Mouse (Mus musculus) retina, postnatal 1 day (tissue): ENCODE measurements at regions not wholly inside any gene's neighbourhood (a gene's known extent, or its start where the extent isn't known, plus 50 kb on each side); places are given as distances from the start of the nearest gene placed in this dataset.
A peak's percentile ranks its signal among the peaks of the same experiment; 100 is the strongest.
"Not testable (repeated sequence)": the region's sequence is repeated elsewhere in the genome, so short reads cannot be mapped to it uniquely, and the experiment has no call there.

Experiments
- DNase-seq: peaks from one replicate; pipeline ENCODE4 v3.0.0-alpha.2; 2012

DNA sequence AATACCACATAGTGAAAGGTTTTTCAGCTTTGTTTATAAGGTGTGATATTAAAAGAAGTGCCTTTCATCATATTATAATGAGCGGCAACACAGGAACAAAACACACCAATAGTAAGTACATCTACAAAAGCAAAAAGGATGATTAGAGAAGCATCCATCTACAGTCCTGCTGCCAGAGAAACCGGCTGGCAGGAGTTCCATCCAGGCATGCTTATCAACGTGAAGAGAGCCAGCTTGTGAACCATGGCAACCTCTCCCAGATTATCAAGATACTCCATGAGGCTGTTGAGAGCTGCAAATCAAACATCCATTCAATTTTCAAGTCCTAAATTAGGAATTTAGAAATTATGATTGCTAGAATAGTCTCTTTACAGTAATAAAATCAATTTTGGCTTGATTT lies 590.1 kb downstream of the Kctd12 start:
- DNase-seq, result no peak

DNA sequence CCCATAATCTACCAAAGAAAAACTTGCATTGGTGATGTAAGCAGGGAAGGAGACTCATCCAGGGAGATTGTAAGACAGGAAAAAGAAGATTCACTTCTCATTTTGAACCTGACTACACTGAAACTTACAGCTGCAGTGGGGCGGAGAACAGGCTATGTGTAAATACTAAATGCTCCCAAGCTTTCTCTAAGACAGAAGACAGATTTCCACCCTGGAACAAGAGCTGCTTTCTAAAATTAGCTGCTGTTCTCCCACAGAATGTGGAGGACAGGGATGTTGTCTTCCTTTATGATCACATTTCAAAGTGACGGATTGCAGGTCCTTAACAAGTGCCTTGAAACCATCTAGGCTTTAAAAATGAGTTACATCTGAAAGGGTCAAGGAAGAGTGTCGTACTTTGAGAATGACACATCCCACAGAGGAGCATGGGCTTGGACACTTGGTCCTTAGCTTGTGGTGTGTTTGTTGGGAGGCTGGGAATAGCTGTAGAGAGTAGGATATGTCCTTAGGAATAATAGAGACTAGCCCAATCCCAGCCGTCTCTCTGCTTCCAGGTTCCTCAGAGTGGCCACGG lies 609.4 kb downstream of the Kctd12 start:
- DNase-seq, result no peak

DNA sequence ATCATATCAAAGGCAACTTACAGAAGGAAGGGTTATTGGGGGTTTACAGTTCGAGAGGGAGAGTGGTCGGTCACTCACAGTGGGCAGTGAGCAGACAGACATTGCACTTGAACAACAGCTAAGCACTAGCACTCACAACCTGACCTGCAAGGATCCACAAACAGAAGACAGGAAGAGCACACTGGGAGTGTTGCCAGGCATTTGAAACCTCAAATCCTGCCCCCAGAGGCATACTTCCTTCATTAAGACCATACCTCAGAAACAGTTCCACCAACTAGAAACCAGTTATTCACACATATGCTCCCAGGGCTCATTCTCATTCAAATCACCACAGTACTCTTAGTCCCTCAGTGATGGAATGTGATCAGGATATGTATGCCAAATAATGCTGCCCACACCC lies 620.8 kb downstream of the Kctd12 start:
- no peak for DNase-seq

DNA sequence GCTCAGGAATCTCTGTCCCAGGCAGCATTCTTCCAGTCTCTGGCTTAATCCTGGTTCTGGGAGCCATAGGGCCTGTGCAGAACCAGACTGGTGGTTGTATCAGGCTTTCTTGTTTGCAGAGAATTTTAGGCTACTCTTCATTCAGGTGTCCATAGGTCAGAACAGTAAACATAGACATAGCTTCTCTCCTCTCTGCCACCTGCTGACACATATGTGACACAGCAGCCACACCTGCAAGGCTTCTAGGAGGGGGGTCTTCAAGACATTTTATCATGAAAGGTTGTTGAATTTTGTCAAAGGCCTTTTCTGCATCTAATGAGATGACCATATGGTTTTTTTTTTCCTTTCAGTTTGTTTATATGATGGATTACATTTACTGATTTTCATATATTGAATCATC lies 599.7 kb downstream of the Lmo7 start:
- DNase-seq, result no peak

DNA sequence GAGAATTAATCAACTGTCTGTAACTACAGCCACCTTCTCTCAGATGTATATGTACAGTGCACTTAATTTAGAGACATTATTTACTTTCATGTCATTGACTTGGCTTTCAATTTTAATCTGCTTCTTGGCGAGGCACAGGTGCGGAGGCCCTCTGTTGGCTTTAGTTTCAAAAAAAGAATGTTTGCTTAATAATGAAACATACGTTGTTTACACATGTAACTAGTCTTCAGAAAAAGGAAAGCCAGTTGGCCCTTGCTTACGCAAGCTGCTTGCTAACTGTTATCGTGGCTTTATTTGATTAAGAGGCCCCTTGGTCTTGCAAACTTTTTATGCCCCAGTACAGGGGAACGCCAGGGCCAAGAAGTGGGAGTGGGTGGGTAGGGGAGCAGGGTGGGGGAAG lies 576.6 kb downstream of the Lmo7 start:
- DNase-seq, result no peak

DNA sequence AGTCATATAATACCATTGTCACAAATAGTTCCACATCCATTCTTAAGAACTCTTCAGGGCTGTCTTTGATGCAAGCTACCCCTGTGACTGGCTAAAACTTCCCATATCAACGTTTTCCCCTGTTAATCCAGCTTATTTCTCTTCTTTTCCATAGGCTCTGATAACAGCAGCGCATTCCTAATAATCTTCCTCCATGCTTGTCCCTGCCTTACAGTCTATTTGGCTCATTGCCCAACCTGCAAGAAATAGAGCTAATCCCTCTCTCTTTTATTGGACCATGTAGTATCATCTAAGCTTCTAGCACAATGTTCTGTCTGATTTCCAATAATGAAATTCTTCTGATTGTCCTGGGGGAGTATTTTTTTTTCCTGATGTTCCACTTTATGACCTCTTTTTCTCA lies 573.1 kb downstream of the Lmo7 start:
- DNase-seq, result no peak

DNA sequence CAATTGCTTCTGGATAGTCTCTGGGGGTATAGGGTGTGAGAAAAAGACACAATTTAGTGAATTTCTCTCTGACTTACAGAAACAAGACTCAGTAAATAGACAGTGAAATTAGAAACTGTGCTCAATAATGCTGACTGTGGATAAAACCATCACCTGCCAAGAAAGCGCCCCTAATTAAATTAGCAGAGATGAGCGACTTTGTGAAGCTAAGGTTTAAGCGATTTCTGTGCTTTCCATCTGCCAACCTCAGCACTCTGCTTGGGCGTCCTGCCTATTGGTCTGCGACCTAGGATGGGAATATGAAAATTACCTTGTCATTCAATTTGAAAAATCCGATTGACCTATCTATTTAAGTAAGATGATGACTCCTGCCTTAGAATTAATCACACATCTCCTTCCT lies 570.5 kb downstream of the Lmo7 start:
- no peak for DNase-seq

DNA sequence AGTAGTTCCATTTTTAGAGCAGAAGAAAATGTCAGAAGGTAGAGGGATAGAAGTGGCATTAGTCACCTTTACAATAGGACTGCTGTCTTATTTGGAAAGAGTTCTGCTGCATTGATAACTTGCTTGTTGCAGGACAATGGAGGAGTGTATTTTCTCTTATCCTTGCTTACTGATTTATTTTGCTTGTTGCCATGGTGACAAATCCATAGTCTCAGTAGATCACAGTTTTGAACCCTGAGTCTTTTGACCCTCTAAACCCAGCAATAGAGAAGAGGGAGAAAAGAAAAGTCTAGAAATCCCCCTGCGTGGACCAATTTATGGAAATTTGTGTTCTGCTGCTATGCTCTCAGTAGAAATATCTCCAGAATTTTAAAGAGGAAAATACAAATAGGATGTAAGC lies 561.6 kb downstream of the Lmo7 start:
- DNase-seq, result no peak

DNA sequence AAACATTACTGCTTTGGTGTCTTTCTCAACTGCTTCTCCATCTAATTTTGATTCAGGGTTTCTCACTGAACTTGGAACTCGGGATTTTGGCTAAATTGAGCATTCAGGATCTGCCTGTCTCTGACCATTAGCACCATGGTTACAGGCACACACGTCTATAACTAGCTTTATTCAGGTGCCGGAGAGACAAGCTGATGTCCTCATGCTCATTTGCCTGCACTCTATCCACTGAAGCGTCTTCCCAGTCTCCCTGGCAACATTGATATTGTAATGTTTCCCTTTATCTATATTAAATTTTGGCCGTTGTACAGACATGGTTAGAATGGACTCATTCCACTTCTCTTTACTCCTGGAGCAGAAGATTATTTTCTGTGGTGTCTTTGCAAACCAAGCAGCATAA lies 520.3 kb downstream of the Lmo7 start:
- peak; percentile 9 for DNase-seq

DNA sequence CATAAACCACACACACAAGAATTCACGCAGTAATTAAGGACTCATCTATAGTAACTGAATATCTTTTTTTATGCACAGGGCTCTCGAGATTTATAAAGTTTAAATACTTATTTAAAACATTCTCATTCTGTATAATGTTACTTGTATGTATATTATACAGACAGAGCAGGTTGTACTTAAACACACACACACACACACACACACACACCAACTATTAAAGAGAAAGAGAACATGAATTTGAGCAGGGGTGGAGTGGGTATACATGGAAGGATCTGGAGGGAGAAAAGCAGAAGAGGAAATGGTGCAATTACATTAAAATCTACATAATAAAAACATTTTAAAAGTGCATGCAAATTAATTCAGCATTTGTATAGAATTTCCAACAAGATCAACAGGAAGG lies 518.8 kb downstream of the Lmo7 start:
- no peak for DNase-seq

DNA sequence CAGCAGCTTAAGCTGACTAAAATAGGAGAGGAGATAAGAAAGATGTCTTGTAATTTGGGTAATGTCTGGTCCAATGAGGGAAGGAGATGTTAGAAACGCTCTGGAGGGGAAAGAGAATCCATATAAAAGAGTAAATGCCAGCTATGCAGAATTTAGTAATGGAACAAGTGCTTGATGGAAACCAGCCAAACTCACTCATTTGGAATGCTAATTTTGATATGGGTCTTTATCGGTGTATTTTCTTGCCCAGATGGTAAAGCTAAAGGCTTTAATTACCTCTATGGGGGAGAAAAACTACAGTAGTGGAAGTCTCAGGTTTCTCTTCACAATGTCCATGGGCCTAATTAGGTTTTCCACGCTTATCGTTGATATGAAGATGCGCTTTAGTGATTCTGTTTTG lies 518.3 kb downstream of the Lmo7 start:
- DNase-seq, result no peak

DNA sequence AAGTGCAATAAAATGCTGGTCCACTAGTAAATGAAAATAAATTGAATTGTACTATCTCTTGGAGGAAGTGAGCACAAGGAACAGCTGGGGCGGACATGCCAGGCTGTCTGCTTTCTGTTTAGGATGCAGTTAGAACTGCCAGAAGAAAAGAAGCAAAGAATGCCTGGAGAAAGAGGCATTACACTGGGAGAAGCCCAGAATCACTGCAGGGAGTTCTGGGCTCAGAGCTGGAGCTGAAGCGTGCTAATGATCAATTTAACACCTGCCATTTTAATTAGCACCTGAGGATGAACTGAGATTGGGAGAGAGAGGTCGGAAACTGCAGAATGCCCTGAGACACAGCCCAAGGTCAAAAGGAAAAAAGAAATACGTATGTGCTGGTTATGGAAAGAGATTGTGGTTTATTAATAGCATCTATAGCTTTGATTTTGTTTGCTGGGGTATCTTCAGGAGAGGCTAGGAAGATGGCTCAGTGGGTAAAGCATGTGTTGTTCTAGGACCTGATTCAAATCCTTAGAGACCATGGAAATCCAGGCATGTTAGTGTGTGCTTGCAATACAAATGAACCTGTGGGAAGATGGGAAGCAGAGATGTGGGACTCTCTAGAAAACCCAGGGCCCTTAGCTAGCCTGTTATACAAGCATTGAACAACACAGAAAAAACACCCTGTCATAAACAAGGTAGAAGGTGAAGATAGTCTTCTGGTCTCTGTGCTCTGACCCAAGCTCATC lies 514.2 kb downstream of the Lmo7 start:
- DNase-seq, result no peak

DNA sequence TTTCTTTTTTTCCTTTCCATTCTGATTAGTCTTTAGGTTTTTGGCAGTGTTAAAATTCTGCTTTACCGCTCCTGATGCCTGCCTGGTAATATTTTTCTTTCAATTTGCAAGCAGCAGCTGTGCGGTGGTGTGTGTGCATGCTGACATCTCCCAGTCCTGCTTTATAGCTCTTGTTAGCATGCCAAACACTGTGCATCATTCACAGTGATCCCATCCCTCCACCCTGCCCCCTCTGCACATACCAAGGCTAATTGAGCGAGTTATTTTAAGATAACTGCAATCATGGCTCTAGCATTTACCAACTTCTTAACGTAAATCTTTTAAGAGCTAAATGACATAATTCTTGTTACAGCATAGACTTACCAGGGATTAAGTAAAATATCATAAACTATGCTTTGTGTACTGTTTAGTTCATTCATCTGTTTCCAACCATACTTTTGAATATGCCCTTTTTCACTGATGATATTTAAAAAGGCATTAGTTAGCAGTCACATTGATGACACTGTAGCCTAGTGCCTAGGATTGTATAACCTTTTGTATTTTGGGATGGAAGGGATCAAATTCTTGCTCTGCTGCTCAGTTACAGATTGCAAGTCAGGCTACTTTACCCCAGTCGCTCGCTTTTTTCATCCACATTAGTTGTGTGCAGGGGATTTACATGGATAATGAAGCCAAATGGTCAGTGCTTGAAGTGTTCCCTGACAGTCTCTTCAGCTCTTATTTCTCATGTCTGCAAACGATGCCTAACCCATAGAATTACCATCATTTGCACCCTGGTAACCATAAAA lies 487.0 kb downstream of the Lmo7 start:
- DNase-seq, result peak; percentile 6

DNA sequence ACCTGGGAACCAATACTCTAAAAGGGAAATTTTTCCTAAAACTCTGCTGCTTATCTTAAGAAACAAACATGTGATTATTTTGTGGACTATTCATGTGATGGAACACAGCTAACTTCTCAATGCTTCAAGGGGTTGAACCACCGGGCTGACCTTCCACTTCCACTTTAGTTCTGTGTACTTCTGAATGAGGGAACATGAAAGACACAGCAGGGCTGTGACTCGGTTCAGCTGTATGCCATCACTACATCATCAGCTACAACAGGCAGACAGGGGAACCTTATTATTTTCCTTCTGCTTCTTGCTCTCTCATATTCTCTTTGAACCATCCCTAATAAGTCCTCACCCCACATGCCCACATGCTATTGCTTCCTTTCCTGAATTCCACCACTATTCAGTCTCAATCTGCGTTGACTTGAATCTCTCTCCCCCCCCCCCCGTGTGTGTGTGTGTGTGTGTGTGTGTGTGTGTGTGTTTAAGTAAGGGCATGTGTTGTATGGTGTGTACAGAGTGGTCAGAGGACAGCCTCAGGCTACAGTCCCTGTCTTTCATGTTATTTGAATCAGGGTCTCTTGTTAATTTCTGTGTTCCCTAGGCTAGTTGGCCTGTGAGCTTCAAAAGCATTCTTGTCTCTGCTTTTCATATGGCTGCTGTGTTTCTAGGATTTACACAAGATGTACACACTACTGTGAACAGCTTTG lies 485.7 kb downstream of the Lmo7 start:
- no peak for DNase-seq

DNA sequence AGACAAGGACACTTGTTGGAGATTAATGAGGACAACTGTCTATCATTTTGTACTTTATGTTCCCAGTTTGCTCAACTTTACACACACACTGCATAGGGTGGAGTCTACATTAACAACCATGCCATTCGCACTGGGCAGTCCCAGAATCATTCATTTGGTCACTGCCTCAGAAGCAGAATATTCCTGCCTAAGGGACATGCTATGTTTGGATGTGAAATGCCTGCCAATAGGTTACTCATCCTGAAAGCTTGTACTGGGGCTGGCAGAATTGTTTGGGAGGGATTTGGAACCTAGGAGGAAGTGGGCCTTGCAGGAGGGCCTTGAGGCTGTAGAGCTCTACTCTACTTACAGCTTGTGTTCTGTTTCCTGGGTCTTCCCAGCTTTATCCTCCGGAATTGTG lies 482.3 kb downstream of the Lmo7 start:
- DNase-seq, result no peak

DNA sequence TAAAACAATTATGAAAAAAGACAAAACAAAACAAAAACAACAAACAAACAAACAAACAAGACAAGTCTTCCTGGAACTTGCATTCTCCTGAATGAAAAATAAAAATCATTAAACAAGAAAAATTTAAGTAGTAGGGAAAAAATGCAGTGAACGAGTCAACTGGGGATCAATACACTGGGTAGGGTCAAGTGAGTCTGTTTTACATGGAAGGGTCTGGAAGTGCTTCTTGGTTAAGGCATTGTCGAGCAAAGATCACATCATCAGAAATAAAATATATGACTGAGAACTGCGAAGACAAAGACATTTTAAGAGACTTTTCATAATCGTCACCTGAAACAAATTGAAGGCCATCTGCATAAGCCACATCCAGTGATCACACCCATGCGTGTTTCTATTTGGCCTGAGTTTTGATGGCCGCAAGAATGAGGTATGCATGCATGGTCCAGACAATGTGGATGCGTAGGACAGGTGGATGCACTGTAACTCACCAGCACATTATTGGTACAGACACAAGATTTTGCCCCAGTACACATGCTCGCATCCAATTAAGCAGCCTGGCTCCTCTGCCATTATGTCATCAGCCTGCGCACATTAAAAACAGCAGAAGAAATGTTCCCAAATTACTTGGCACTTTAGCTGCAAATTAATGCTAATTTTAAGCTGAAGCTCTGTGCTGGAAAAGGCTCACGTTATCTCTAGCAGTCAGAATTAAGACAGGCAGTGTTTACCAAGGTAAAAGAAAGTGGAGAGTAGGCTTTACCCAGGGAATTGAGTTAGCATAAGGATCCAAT lies 475.3 kb downstream of the Lmo7 start:
- no peak for DNase-seq

DNA sequence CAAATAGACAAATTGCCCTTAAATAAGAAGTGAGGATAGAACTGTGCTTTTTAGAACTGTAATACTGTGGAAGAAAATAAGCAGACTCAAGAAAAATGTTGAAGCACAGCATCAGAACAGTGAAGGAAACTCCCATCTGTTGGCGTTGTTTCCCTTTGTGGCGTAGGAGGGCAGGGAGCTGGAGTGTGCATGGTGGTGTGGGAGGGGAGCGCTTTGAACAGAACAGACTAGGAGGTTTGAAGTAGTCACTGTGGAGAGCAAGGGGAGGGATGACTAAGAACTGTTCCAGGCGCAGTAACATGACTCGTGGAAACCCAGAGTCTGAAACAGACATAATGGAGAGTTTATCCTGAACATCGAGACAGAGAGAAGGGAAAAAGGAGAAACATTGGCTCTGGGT lies 469.7 kb downstream of the Lmo7 start:
- no peak for DNase-seq

DNA sequence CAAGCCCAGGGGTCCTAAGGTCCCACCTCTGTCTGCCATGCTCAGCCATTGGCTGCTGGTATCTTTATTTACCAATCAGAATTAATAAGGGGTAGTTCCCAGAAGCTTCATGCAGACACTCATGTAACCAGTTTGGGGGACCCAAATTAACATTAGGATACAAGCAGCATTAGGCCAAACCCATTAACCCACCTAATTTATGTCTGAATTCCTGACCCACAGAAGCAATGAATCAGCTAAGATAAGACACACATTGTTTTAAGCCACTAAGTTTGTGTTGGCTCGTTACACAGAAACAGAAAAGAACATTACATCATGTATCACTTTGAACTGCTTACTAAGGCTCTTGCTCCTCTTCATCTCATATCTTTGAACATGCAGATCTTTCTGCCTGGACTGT lies 461.0 kb downstream of the Lmo7 start:
- no peak for DNase-seq

DNA sequence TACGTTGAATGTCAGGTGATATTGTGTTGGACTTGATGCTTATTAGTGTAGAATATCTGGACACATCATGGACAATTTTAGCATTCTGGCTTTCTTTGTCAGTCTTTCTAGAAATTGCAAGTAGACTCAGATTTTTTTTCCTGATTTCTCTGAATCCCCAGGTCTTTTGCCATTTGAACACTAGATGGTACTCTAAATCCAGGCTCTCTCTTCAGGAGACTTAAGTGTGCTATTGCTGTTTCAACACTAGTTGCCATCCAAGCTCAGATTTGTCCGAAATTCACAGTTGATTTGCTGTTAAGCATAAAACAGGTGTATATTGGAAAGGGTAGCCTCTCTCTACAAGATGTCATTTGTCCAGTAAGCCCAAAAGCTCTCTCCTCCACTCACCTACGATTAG lies 451.5 kb downstream of the Lmo7 start:
- DNase-seq, result peak; percentile 2

DNA sequence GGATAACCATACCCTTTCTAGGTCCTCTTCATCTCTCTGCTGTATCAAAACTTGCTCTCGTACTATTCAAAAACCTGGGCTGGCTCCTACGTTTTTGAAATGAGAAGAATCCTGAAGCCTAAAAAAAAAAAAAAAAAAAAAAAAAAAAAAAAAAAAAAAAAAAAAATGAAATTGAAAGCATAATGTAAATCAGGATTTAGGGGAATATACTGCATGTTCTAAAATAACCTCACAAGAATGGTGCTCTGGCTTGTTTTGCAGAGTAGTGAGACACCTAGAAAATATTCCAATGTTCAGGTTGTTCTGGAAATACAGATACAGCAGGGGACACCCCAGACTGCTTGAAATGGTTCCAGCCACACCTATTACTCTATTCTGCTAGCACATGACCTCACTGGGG lies 442.0 kb downstream of the Lmo7 start:
- DNase-seq, result no peak

DNA sequence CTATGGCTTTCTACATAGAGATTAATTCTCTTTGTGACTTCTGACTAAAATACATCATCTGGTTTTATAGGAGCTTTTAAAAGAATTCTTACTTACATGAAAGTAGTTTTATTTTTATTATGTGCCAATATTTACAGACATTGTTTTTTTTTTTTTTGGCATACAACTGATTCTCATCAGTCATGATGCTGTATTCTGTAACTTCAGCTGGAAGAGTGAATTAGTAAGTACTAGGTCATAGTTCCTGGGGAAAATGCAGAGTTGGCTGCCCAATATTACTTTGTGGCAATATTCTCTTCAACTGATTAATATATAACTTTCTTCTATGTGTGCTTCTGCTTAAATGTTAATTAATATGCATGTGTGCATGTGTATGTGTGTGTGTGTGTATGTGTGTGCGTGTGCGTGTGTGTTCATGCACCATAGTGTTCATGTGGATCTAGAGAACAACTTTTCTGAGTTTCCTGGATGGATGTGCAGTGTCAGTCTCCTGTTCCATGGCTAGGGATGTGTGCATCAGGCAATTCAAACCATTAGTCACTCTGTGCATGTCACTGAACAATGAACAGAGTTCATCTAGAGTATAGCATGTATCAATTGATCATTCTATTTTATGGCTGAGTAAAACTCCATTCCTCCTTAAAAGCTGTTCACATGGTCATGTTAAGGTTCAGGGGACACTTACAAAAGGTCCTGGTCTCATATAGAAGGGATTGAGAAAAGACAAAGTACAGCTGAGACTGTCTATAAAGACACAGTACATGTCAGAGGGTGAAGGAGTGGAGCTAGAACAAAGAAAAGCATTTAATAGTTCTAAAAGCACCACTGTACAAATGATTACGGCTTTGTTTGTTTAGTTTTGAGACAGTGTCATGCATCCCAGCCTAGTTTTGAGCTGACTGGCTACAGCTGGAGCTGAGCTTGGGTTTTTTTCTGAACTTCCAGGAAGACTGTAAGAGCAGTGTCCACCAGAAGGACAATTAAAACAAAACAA lies 431.8 kb downstream of the Lmo7 start:
- no peak for DNase-seq

DNA sequence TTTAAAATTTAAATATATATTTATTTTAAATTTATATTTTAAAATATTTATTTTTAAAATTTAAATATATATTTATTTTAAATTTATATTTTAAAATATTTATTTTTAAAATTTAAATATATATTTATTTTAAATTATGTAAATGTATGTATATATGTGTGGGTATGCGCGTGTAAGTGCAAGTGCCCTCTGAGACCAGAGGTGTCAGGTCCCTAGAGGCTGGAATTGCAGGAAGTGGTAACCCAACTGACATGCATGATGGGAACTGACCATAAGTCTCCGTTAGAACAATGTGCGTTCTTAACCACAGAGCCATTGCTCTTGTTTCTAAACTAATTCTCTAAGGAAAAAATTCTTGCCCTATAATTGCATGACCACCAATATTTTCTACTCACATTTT lies 420.7 kb downstream of the Lmo7 start:
- not testable (repeated sequence) for DNase-seq
